Mouse (Mus musculus) stomach, postnatal 0 days (tissue): ENCODE results near the gene Mcoln1. TPM values are rescaled to one million over a fixed set of nuclear protein-coding genes. Genes with fewer than 3 reads are reported as not detected.

Experiments
- ATAC-seq: fragments of 200-750 bp; cut with Nextera tagmentation; 2 replicates; pipeline ENCODE4 v1.8.0; 2017; ENCODE audit not compliant: low FRiP score, low TSS enrichment
- DNase-seq: peaks from one replicate; pipeline ENCODE4 v3.0.0-alpha.2; 2016; ENCODE audit warnings: low spot score
- H3K27ac ChIP-seq: fragments of 300-500 bp; sonication (generic); replicated peaks from 2 replicates; pipeline ENCODE4 v1.5.1; 2014; ENCODE audit warnings: mild to moderate bottlenecking, control low read depth
- H3K27me3 ChIP-seq: fragments of 300-500 bp; sonication (generic); 2 replicates; pipeline ENCODE4 v1.6.1; 2014; ENCODE audit warnings: low read length; ENCODE audit not compliant: control insufficient read depth, insufficient read depth
- H3K36me3 ChIP-seq: fragments of 300-500 bp; sonication (generic); 2 replicates; pipeline ENCODE4 v1.6.1; 2014; ENCODE audit warnings: low read length, mixed read lengths; ENCODE audit not compliant: control insufficient read depth, insufficient read depth
- H3K4me1 ChIP-seq: fragments of 300-500 bp; sonication (generic); replicated peaks from 2 replicates; pipeline ENCODE4 v1.6.1; 2014; ENCODE audit warnings: antibody characterized with exemption; ENCODE audit not compliant: control insufficient read depth, insufficient read depth
- H3K4me2 ChIP-seq: fragments of 300-500 bp; sonication (generic); replicated peaks from 2 replicates; pipeline ENCODE4 v1.6.1; 2014; ENCODE audit warnings: low read depth, mild to moderate bottlenecking, control low read depth, moderate library complexity
- H3K4me3 ChIP-seq: fragments of 300-500 bp; sonication (generic); 2 replicates; pipeline ENCODE4 v1.5.1; 2014; ENCODE audit warnings: low read depth, low read length, control low read depth
- H3K9ac ChIP-seq: fragments of 300-500 bp; sonication (generic); 2 replicates; pipeline ENCODE4 v1.6.1; 2014; ENCODE audit warnings: mild to moderate bottlenecking, low read length, control low read depth, mixed read lengths
- H3K9me3 ChIP-seq: fragments of 300-500 bp; sonication (generic); 2 replicates; pipeline ENCODE4 v1.6.1; 2016; ENCODE audit warnings: low read length; ENCODE audit not compliant: control insufficient read depth
- CTCF ChIP-seq: IDR thresholded peaks from 2 replicates; pipeline ENCODE4 v1.5.1; 2016; ENCODE audit warnings: antibody characterized with exemption, low read depth, mild to moderate bottlenecking, moderate library complexity
- EP300 ChIP-seq: optimal IDR thresholded peaks from 2 replicates; pipeline ENCODE3; 2016; ENCODE audit warnings: antibody characterized with exemption
- WGBS: fragments of 180-500 bp; shearing (Covaris S2); extraction: QIAGEN DNeasy Blood & Tissue Kit; methylation state at CpG from one replicate; pipeline ENCODE4 v1.1.7; 2014; 5-methylcytosine and 5-hydroxymethylcytosine counted together
- polyA plus RNA-seq: library from polyadenylated mRNA; unstranded; fragments of >200 nt; fragmentation: Nextera tagmentation; extraction: Ambion mirVana; gene quantifications from 2 replicates; pipeline ENCODE4 v1.2.1, GENCODE M21; 2015

Gene Mcoln1
- polyA plus RNA-seq: 24.7 and 28.4 TPM in 2 replicates

DNA sequence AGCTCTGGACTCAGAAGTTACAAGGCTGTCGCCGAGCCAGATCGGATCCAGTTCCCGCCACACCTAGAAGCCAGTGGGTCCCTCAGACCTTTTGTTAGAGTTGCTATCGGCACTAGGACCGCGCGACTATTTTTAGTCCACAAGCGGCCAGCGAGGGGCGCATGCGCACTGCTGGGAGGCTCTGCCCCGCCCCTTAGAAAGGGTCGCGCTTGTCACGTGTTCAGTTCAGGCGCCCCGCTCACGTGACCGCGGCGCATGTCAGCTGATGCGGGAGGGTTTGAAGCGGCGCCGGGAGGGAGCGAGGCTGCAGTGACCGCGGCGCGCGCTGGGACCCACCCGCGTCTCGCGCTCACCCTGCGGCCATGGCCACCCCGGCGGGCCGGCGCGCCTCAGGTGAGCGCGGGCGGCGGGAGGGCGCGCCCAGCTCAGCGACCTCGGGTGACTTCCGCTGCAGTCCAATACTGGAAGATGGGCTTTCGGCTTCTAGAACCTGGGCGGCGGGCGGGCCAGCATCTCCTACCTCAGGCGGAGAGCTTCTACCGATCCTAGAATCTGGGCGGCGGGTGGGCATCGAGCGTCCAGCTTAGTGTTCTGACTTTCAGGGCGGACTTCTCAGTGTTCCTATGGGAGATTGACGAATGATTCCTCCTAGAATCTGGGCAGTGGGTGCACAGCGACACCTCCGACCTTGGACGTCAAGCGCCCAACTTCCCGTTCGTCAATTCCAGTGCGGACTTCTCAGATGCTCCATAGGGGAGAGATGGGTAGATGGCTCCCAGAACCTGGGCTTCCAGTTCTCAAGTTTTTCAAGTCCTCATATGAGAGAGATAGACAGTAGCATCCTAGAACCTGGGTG is at the start of gene Mcoln1:
Gene Mcoln1, plus strand, starts transcription at position 223 of the 856 bp plus-strand sequence.
- peak within 1 kb of the TSS; percentile 82 for H3K9ac ChIP-seq
- peak within 1 kb of the TSS; percentile 87 for H3K4me2 ChIP-seq
- H3K36me3 ChIP-seq: peaks cover 10% of the 10 kb centered on the region
- DNase-seq (peak; percentile 98), ATAC-seq (peak; percentile 91)
- no peaks in the 10 kb centered on the region for H3K27me3 ChIP-seq
- WGBS: under 1% methylated on average over 56 of the region's 70 CpGs
- 0 out of 2 replicates have a peak, but pooled peaks cover 6% of the 10 kb centered on the region for H3K4me1 ChIP-seq
- H3K9me3 ChIP-seq: no peaks in the 10 kb centered on the region
- peak within 1 kb of the TSS; percentile 82 for H3K27ac ChIP-seq
- TF ChIP-seq EP300 (no peak), CTCF (peak; percentile 30; the same call in 1 of the 2 replicates)
- peak within 1 kb of the TSS; percentile 83 for H3K4me3 ChIP-seq

DNA sequence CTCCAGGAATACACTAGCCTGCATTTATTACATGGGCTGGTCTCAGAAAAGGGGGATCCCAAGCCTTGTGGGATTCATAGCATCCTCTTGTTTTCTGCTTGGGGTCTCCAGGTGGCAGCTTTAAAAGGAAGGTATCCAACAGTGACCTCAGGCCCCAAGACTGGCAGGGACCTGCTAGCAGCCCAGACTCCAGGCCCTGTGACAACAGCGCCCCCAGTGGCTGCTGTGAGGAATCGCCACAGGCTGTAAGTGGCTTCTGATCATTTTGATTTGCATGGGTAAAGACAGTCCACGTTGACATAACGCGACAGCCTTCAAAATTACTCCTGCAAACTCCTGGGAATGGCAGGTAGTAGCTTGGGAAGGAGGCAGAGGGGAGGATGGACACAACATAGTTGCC is 49.6 kb upstream of the Mcoln1 start:
- TF ChIP-seq EP300 (no peak), CTCF (peak; percentile 95)
- Histone ChIP-seq H3K4me3 (no peak overlapping the region), H3K4me2 (no peak overlapping the region), H3K27ac (no peak overlapping the region), H3K27me3 (no peaks in the 10 kb centered on the region), H3K4me1 (no peaks in the 10 kb centered on the region), H3K36me3 (peaks cover 39% of the 10 kb centered on the region), H3K9me3 (no peaks in the 10 kb centered on the region), H3K9ac (no peak overlapping the region)
- DNase-seq (peak; percentile 68), ATAC-seq (peak; percentile 43; the same call in 1 of the 2 replicates)
- WGBS: 27% methylated on average over 5 of the region's 5 CpGs

DNA sequence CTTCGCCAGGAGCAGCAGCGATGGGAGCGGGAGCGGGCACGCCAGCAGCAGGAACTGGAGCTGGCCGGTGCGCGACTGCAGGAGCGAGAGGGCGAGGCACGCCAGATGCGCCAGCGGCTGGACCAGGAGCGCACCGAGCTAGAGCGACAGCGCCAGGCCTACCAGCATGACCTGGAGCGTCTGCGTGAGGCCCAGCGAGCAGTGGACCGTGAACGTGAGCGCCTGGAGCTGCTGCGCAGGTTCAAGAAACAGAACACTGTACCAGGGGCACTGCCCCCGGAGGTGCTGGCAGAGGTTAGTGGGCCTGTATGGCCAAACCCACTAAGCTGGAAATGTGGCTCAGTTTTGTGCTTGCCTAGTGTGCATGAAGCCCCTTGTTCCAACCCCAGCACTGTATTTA is 48.3 kb upstream of the Mcoln1 start:
- 95% methylated on average over 23 of the region's 25 CpGs for WGBS
- DNase-seq: no peak

DNA sequence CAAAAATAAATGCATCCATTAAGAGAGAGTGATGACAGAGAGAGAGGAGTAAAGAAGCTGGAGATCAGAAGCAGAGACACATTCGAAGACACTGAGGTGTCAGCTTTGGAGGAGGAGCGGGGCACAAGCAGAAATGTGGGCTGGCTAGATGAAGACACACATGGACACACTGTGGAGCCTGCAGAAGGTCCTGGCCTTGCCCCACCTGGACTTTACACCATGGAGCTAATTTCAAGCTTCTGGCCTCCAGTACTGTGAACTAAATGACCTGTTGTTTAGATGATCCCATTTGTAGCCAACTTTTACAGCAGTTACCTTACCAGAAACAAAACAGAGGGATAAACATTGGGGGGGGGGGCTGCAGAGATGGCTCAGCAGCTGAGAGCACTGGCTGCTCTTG is 37.0 kb upstream of the Mcoln1 start:
- Histone ChIP-seq H3K27ac (no peak overlapping the region), H3K4me3 (no peak overlapping the region), H3K4me2 (no peak overlapping the region), H3K4me1 (no peaks in the 10 kb centered on the region), H3K27me3 (no peaks in the 10 kb centered on the region), H3K36me3 (0 out of 2 replicates have a peak, but pooled peaks cover 2% of the 10 kb centered on the region), H3K9ac (no peak overlapping the region), H3K9me3 (no peaks in the 10 kb centered on the region)
- WGBS: 92% methylated on average over 2 of the region's 2 CpGs
- ATAC-seq (no peak), DNase-seq (no peak)
- no peak for TF ChIP-seq EP300
- TF ChIP-seq CTCF: no peak

More for the DNA sequence above, 48.3 kb upstream of the Mcoln1 start:
- Histone ChIP-seq H3K27ac (no peak overlapping the region), H3K4me3 (no peak overlapping the region), H3K27me3 (no peaks in the 10 kb centered on the region), H3K36me3 (peaks cover 41% of the 10 kb centered on the region), H3K4me2 (no peak overlapping the region), H3K9ac (no peak overlapping the region), H3K9me3 (no peaks in the 10 kb centered on the region), H3K4me1 (no peaks in the 10 kb centered on the region)
- TF ChIP-seq EP300: no peak
- no peak for TF ChIP-seq CTCF
- no peak for ATAC-seq

DNA sequence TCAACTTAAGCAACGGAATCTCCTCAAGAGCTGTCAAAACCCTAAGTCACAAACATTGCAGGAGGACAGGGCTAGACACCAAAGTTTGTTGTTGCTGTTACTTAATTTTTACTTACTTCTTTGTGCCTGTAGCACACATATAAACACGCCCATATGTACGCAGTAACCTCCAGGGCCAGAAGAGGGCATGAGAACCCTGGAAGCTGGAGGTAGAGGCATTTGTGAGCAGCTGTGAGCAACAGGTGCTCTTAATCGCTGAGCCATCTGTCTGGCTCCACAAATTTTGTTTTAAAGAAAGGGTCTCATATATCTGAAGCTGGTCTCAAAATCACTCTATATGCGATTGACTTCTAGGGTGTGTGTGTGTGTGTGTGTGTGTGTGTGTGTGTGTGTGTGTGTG is 35.9 kb upstream of the Mcoln1 start:
- no peaks in the 10 kb centered on the region for H3K27me3 ChIP-seq
- WGBS: 45% methylated on average over 5 of the region's 5 CpGs
- no peak overlapping the region for H3K27ac ChIP-seq

More for the DNA sequence above, 35.9 kb upstream of the Mcoln1 start:
- DNase-seq (peak; percentile 76), ATAC-seq (peak; percentile 46; the same call in 1 of the 2 replicates)
- TF ChIP-seq EP300 (no peak), CTCF (peak; percentile 79)
- Histone ChIP-seq H3K9me3 (no peaks in the 10 kb centered on the region), H3K9ac (no peak overlapping the region), H3K4me1 (no peaks in the 10 kb centered on the region), H3K4me3 (no peak overlapping the region), H3K36me3 (0 out of 2 replicates have a peak, but pooled peaks cover 1% of the 10 kb centered on the region), H3K4me2 (no peak overlapping the region)
